Mouse (Mus musculus) frontal cortex, postnatal 10 days (tissue): ENCODE measurements around the gene Naa20.

Experiments used
- DNase-seq, 2 experiments: peaks; one replicate each; pipeline ENCODE4 v3.0.0; 2022; ENCODE audit warnings: low spot score in 2 of 2, mixed read lengths in 1 of 2

Gene Naa20

DNA sequence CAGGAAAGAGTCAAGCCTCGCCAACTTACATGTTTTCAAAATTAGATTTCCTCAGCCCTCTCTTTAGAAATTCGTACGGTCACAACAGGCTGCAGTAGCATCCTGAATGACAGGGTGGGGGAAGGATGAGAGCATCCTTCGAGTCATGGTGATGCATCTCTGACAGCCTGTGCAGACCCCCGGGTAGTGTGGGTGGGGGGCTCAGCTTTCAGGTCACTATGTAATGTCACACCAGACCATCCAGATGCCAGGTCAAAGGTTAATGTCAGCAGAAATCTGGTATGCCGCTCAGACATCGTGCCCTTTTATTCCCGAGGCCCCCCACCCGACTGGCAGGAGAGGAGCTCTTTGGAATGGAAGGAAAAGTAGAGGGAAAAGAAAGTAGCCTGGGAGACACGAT lies 48.3 kb downstream of the Naa20 start:
- no peak for DNase-seq

GRCm38 (mm10) chr2:145952726-145953125 lies 50.8 kb downstream of the Naa20 start:
- no peak for DNase-seq

- no peak for DNase-seq
Observed at GRCm38 (mm10) chr2:145955844-145956243, 53.9 kb downstream of the Naa20 start.

DNA sequence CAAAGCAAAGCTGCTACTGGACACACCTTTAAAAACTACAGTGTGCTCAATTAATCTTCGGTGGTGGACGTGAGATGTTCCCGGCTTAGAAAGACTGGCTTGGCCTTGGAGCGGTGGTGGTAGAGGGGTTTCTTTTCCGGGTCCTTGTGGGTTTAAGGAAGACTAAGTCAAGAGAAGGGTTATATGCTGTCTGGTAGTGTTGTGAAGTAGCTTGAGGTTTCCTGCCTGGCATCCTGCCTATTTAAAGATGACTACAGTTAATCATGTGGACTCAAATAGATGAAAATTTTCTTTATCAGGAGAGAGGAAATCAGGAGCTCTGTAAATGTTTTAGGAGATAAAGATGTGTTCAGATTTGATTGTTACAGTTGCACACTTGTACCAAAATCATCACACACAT lies 54.4 kb downstream of the Naa20 start:
- no peak for DNase-seq

DNA sequence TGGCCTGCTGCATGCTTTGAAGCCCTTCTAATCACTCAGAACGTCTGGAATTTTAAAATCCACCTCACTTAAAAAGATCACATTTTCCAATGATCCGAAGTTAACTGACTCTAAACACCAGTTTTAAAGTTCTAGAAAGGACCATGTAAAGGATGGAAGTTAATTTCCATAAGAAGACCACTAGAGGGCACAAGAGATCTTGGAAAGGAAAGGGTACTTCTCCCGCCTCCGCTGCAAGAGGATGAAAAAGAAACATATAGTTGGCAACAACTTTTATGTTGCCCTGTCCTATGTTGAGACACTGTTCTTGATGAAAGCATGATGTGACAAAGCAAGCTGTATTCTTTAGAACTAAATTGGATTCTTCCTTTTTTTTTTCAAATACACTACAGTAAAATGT lies 55.6 kb downstream of the Naa20 start:
- DNase-seq = no peak

DNA sequence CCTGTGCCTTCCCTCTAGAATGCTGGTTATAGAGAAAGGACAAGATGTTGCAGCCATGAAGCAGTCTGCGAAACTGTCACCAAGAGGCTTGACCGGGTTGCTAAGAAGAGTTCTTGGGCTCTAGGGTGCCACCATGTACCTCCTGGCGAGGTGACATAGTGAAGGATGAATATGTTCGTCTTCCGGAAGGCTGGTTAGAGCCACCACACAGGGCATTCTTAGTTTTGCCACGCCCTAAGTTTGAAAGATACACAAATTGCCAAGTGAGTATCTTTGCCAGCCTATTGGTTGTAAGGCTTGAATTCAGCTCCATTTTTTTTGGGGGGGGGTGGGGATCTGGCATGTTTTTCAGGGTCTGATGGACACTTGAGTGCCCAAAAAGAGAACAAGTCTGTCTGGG lies 56.2 kb downstream of the Naa20 start:
- no peak for DNase-seq

- DNase-seq = no peak
Observed at GRCm38 (mm10) chr2:145958551-145958950, 56.7 kb downstream of the Naa20 start.

DNA sequence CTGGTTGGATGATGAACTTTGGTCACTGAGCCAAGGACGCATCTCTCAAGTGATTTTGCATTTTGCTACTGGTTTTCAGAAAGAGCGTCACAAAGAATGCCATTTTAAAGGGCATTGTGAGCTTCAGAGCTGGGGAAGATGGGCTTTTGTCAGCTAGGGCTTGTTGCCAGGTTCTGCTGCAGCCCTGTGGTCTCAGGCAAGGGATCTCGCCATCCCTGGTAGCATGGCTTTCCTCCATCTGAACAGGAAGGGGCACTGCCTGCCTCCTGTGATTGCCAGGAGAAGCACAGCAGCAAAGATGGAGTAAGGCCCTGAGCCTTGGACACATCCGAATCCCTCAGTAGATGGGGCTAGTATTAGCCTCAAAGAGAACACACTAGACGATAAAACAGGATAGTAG lies 60.0 kb downstream of the Naa20 start:
- DNase-seq = no peak
